Mouse (Mus musculus): ENCODE data around the gene Tubgcp2. TPM values are rescaled to one million over a fixed set of nuclear protein-coding genes. Genes with fewer than 3 reads are reported as not detected.

Tubgcp2 gene
- polyA plus RNA-seq, 1 experiment from 2014 or later, result 51.6 TPM

- no peaks in the 10 kb centered on the region for H3K36me3 ChIP-seq
- no peak for ATAC-seq (ENCODE audit: low FRiP score)
- peak overlapping the region; percentile 88 for H3K4me2 ChIP-seq
- peak overlapping the region; percentile 51 for H3K9ac ChIP-seq (replicated peaks)
- H3K4me1 ChIP-seq, result peaks cover 45% of the 10 kb centered on the region
- WGBS, result 1% methylated on average over 6 of the region's 6 CpGs
- H3K9me3 ChIP-seq (replicated peaks), result no peaks in the 10 kb centered on the region
- peak overlapping the region; percentile 39 for H3K4me3 ChIP-seq (replicated peaks)
- peak overlapping the region; percentile 45; the same call in 1 of the 2 replicates for H3K27ac ChIP-seq (replicated peaks)
- H3K27me3 ChIP-seq (replicated peaks), result peaks cover 11% of the 10 kb centered on the region; the same call in 1 of the 2 replicates
These were observed 25.3 kb upstream of the Tubgcp2 start for GRCm38 (mm10) chr7:140061832-140062130.

- Histone ChIP-seq H3K27ac (replicated peaks) (peak overlapping the region; percentile 45), H3K36me3 (no peaks in the 10 kb centered on the region), H3K4me3 (replicated peaks) (peak overlapping the region; percentile 39), H3K27me3 (replicated peaks) (peaks cover 11% of the 10 kb centered on the region; the same call in 1 of the 2 replicates), H3K9me3 (replicated peaks) (no peaks in the 10 kb centered on the region), H3K4me1 (peaks cover 45% of the 10 kb centered on the region), H3K4me2 (peak overlapping the region; percentile 88), H3K9ac (replicated peaks) (peak overlapping the region; percentile 51)
- 1% methylated on average over 47 of the region's 47 CpGs for WGBS
- peak; percentile 28 for ATAC-seq (ENCODE audit: low FRiP score)
These were observed 24.7 kb upstream of the Tubgcp2 start for GRCm38 (mm10) chr7:140060936-140061831.

- ATAC-seq (ENCODE audit: low FRiP score), result no peak
- Histone ChIP-seq H3K4me1 (peaks cover 45% of the 10 kb centered on the region), H3K9me3 (replicated peaks) (no peaks in the 10 kb centered on the region), H3K27me3 (replicated peaks) (peaks cover 11% of the 10 kb centered on the region; the same call in 1 of the 2 replicates), H3K9ac (replicated peaks) (no peak overlapping the region), H3K4me2 (no peak overlapping the region), H3K27ac (replicated peaks) (no peak overlapping the region), H3K36me3 (no peaks in the 10 kb centered on the region), H3K4me3 (replicated peaks) (no peak overlapping the region)
- 30% methylated on average over 4 of the region's 4 CpGs for WGBS
These were observed 23.1 kb upstream of the Tubgcp2 start for GRCm38 (mm10) chr7:140059601-140060000.

- 0 out of 2 replicates have a peak, but pooled peaks have one; percentile 1 for ATAC-seq (ENCODE audit: low FRiP score)
These were observed 22.1 kb upstream of the Tubgcp2 start for GRCm38 (mm10) chr7:140058528-140058927.

GRCm38 (mm10) chr7:140057413-140058407, 21.2 kb upstream of the Tubgcp2 start:
- H3K9me3 ChIP-seq (replicated peaks), result no peaks in the 10 kb centered on the region
- peak overlapping the region; percentile 71 for H3K9ac ChIP-seq (replicated peaks)
- peak; percentile 65 for ATAC-seq (ENCODE audit: low FRiP score)
- 0 out of 2 replicates have a peak, but pooled peaks cover 5% of the 10 kb centered on the region for H3K27me3 ChIP-seq (replicated peaks)
- 2% methylated on average over 51 of the region's 53 CpGs for WGBS
- H3K4me3 ChIP-seq (replicated peaks), result peak overlapping the region; percentile 49
- peak overlapping the region; percentile 82 for H3K27ac ChIP-seq (replicated peaks)
- H3K4me1 ChIP-seq, result peaks cover 45% of the 10 kb centered on the region
- H3K36me3 ChIP-seq, result no peaks in the 10 kb centered on the region
- H3K4me2 ChIP-seq, result peak overlapping the region; percentile 80

More at GRCm38 (mm10) chr7:140058528-140058927, 22.1 kb upstream of the Tubgcp2 start:
- H3K27ac ChIP-seq (replicated peaks), result peak overlapping the region; percentile 82
- peak overlapping the region; percentile 49 for H3K4me3 ChIP-seq (replicated peaks)
- peaks cover 45% of the 10 kb centered on the region for H3K4me1 ChIP-seq
- no peaks in the 10 kb centered on the region for H3K9me3 ChIP-seq (replicated peaks)
- peak overlapping the region; percentile 71 for H3K9ac ChIP-seq (replicated peaks)
- 0 out of 2 replicates have a peak, but pooled peaks cover 5% of the 10 kb centered on the region for H3K27me3 ChIP-seq (replicated peaks)
- H3K4me2 ChIP-seq, result peak overlapping the region; percentile 80
- H3K36me3 ChIP-seq, result no peaks in the 10 kb centered on the region
- WGBS, result 6% methylated on average over 7 of the region's 7 CpGs

- Histone ChIP-seq H3K4me1 (peaks cover 27% of the 10 kb centered on the region), H3K4me3 (replicated peaks) (no peak overlapping the region), H3K9ac (replicated peaks) (no peak overlapping the region), H3K27me3 (replicated peaks) (peaks cover 29% of the 10 kb centered on the region), H3K9me3 (replicated peaks) (no peaks in the 10 kb centered on the region), H3K27ac (replicated peaks) (no peak overlapping the region), H3K4me2 (no peak overlapping the region), H3K36me3 (no peaks in the 10 kb centered on the region)
- ATAC-seq (ENCODE audit: low FRiP score), result no peak
- 80% methylated on average over 4 of the region's 4 CpGs for WGBS
These were observed 17.7 kb upstream of the Tubgcp2 start for GRCm38 (mm10) chr7:140054124-140054523.

- Histone ChIP-seq H3K4me3 (replicated peaks) (peak overlapping the region; percentile 54), H3K4me1 (peaks cover 25% of the 10 kb centered on the region), H3K27ac (replicated peaks) (no peak overlapping the region), H3K27me3 (replicated peaks) (peaks cover 68% of the 10 kb centered on the region), H3K9me3 (replicated peaks) (no peaks in the 10 kb centered on the region), H3K4me2 (peak overlapping the region; percentile 82), H3K36me3 (no peaks in the 10 kb centered on the region), H3K9ac (replicated peaks) (peak overlapping the region; percentile 41)
- peak; percentile 81 for ATAC-seq (ENCODE audit: low FRiP score)
- under 1% methylated on average over 34 of the region's 34 CpGs for WGBS
These were observed 12.7 kb upstream of the Tubgcp2 start for GRCm38 (mm10) chr7:140049115-140049689.

- Histone ChIP-seq H3K4me3 (replicated peaks) (peak within 1 kb of the TSS; percentile 54), H3K36me3 (no peaks in the 10 kb centered on the region), H3K27ac (replicated peaks) (no peak within 1 kb of the TSS), H3K27me3 (replicated peaks) (peaks cover 68% of the 10 kb centered on the region), H3K4me2 (peak within 1 kb of the TSS; percentile 82), H3K9ac (replicated peaks) (peak within 1 kb of the TSS; percentile 41), H3K4me1 (peaks cover 25% of the 10 kb centered on the region), H3K9me3 (replicated peaks) (no peaks in the 10 kb centered on the region)
- WGBS, result under 1% methylated on average over 56 of the region's 56 CpGs
- ATAC-seq (ENCODE audit: low FRiP score), result peak; percentile 49
These were observed 12.1 kb upstream of the Tubgcp2 start, which contains the start of gene Msx3 for GRCm38 (mm10) chr7:140048361-140049114. Gene Msx3, minus strand, starts transcription at chr7:140049089.

- no peaks in the 10 kb centered on the region for H3K36me3 ChIP-seq
- H3K27me3 ChIP-seq (replicated peaks), result peaks cover 68% of the 10 kb centered on the region
- peak overlapping the region; percentile 54 for H3K4me3 ChIP-seq (replicated peaks)
- H3K27ac ChIP-seq (replicated peaks), result no peak overlapping the region
- H3K4me1 ChIP-seq, result peaks cover 25% of the 10 kb centered on the region
- peak overlapping the region; percentile 82 for H3K4me2 ChIP-seq
- 0 out of 2 replicates have a peak overlapping the region, but pooled peaks have one; percentile 41 for H3K9ac ChIP-seq (replicated peaks)
- no peaks in the 10 kb centered on the region for H3K9me3 ChIP-seq (replicated peaks)
- ATAC-seq (ENCODE audit: low FRiP score), result peak; percentile 30; the same call in 1 of the 2 replicates
- WGBS, result under 1% methylated on average over 32 of the region's 33 CpGs
These were observed 11.4 kb upstream of the Tubgcp2 start for GRCm38 (mm10) chr7:140047811-140048311.

GRCm38 (mm10) chr7:140045546-140045945, 9.1 kb upstream of the Tubgcp2 start:
- H3K4me3 ChIP-seq (replicated peaks), result no peak overlapping the region
- no peak overlapping the region for H3K9ac ChIP-seq (replicated peaks)
- H3K4me1 ChIP-seq, result peaks cover 25% of the 10 kb centered on the region
- no peak overlapping the region for H3K27ac ChIP-seq (replicated peaks)
- peaks cover 7% of the 10 kb centered on the region for H3K36me3 ChIP-seq
- WGBS, result 90% methylated on average over 4 of the region's 4 CpGs
- peaks cover 53% of the 10 kb centered on the region for H3K27me3 ChIP-seq (replicated peaks)
- no peak for ATAC-seq (ENCODE audit: low FRiP score)
- no peak overlapping the region for H3K4me2 ChIP-seq
- no peaks in the 10 kb centered on the region for H3K9me3 ChIP-seq (replicated peaks)
